Mouse (Mus musculus) MEL (cell line): ENCODE data around the gene Nedd8. TPM values are rescaled to one million over a fixed set of nuclear protein-coding genes. Genes with fewer than 3 reads are reported as not detected.
A peak's percentile ranks its signal among the peaks of the same experiment; 100 is the strongest.

ENCODE experiments used
- DNase-seq: peaks from one replicate; pipeline ENCODE4 v3.0.0; 2011; ENCODE audit warnings: low read depth, low spot score
- H3K27ac ChIP-seq: 2 replicates; pipeline ENCODE4 v1.5.1; 2012; ENCODE audit warnings: low read depth, mild to moderate bottlenecking, control low read depth, low read length, moderate library complexity; ENCODE audit not compliant: control insufficient read depth
- H3K27me3 ChIP-seq, 2 experiments: fragments of 150-350 bp in 1 of 2; sonication (generic) in 1 of 2; 2 replicates each; pipeline ENCODE4 v1.6.1; 2012; ENCODE audit warnings: low read length in 2 of 2, mild to moderate bottlenecking in 2 of 2, improper control_type of control experiment in 1 of 2, moderate library complexity in 1 of 2; ENCODE audit not compliant: insufficient read depth in 2 of 2, control insufficient read depth in 1 of 2
- H3K36me3 ChIP-seq, 2 experiments: 2 replicates each; pipeline ENCODE4 v1.6.1; 2012 to 2014; ENCODE audit warnings: low read length in 2 of 2, improper control_type of control experiment in 1 of 2, inconsistent platforms in 1 of 2, mild to moderate bottlenecking in 1 of 2; ENCODE audit not compliant: insufficient read depth in 2 of 2, control insufficient read depth in 1 of 2
- H3K4me1 ChIP-seq, 2 experiments: fragments of 150-350 bp in 1 of 2; sonication (generic) in 1 of 2; 2 replicates each; pipeline ENCODE4 v1.6.1; 2012; ENCODE audit warnings: low read length in 2 of 2, improper control_type of control experiment in 1 of 2, mild to moderate bottlenecking in 1 of 2; ENCODE audit not compliant: insufficient read depth in 2 of 2, control insufficient read depth in 1 of 2
- H3K4me3 ChIP-seq, 2 experiments: fragments of 150-350 bp in 1 of 2; sonication (generic) in 1 of 2; 2 replicates each; pipeline ENCODE4 v1.5.1; 2012; ENCODE audit warnings: low read depth in 2 of 2, low read length in 2 of 2, mild to moderate bottlenecking in 2 of 2, moderate library complexity in 2 of 2, control low read depth in 1 of 2, improper control_type of control experiment in 1 of 2; ENCODE audit not compliant: control insufficient read depth in 1 of 2, insufficient read depth in 1 of 2
- H3K79me2 ChIP-seq: 2 replicates; pipeline ENCODE4 v1.6.1; 2012; ENCODE audit warnings: mild to moderate bottlenecking, low read length, moderate library complexity; ENCODE audit not compliant: control insufficient read depth, poor library complexity, insufficient read depth
- H3K9ac ChIP-seq: 2 replicates; pipeline ENCODE4 v1.6.1; 2012; ENCODE audit warnings: low read depth, mild to moderate bottlenecking, control low read depth, low read length, moderate library complexity; ENCODE audit not compliant: control insufficient read depth, poor library complexity, severe bottlenecking
- H3K9me3 ChIP-seq: fragments of 150-350 bp; sonication (generic); replicated peaks from 2 replicates; pipeline ENCODE4 v1.6.1; 2012; ENCODE audit warnings: mild to moderate bottlenecking, low read length, improper control_type of control experiment, moderate library complexity; ENCODE audit not compliant: insufficient read depth
- CTCF ChIP-seq, 3 experiments: IDR thresholded peaks in 2 of 3; conservative IDR thresholded peaks in 1 of 3; 2 replicates each; pipeline ENCODE4 v1.5.1; 2011 to 2012; ENCODE audit warnings: low read length in 3 of 3, low read depth in 2 of 3, mild to moderate bottlenecking in 2 of 3, improper control_type of control experiment in 1 of 3, inconsistent platforms in 1 of 3, mixed read lengths in 1 of 3, moderate library complexity in 1 of 3; ENCODE audit not compliant: control insufficient read depth in 1 of 3, insufficient read depth in 1 of 3, poor library complexity in 1 of 3, severe bottlenecking in 1 of 3
- EP300 ChIP-seq, 2 experiments: IDR thresholded peaks; 2 replicates each; pipeline ENCODE4 v1.6.1; 2011; ENCODE audit warnings: improper control_type of control experiment in 2 of 2, low read length in 2 of 2, low read depth in 1 of 2, mild to moderate bottlenecking in 1 of 2
- GABPA ChIP-seq: IDR thresholded peaks from 2 replicates; pipeline ENCODE4 v1.6.1; 2012; ENCODE audit warnings: low read depth, mild to moderate bottlenecking, inconsistent platforms, low read length, improper control_type of control experiment, moderate library complexity
- GATA1 ChIP-seq: IDR thresholded peaks from 2 replicates; pipeline ENCODE4 v1.6.1; 2011; ENCODE audit warnings: low read depth, low read length, improper control_type of control experiment
- HCFC1 ChIP-seq: IDR thresholded peaks from 2 replicates; pipeline ENCODE4 v1.6.1; 2012; ENCODE audit warnings: low read depth, mild to moderate bottlenecking, inconsistent platforms, low read length, improper control_type of control experiment, moderate library complexity
- MAX ChIP-seq: IDR thresholded peaks from 2 replicates; pipeline ENCODE4 v1.6.1; 2011; ENCODE audit warnings: low read length, improper control_type of control experiment
- MXI1 ChIP-seq: IDR thresholded peaks from 2 replicates; pipeline ENCODE4 v1.6.1; 2011; ENCODE audit warnings: mild to moderate bottlenecking, low read depth, low read length, improper control_type of control experiment
- MYC ChIP-seq: IDR thresholded peaks from 2 replicates; pipeline ENCODE4 v1.6.1; 2011; ENCODE audit warnings: low read depth, mild to moderate bottlenecking, low read length, improper control_type of control experiment, moderate library complexity
- NELFE ChIP-seq: IDR thresholded peaks from 2 replicates; pipeline ENCODE4 v1.6.1; 2011; ENCODE audit warnings: low read depth, low read length, improper control_type of control experiment
- POLR2A ChIP-seq, 2 experiments: IDR thresholded peaks; 2 replicates each; pipeline ENCODE4 v1.6.1; 2011 to 2012; ENCODE audit warnings: low read length in 2 of 2, mild to moderate bottlenecking in 2 of 2, control low read depth in 1 of 2, improper control_type of control experiment in 1 of 2, low read depth in 1 of 2, moderate library complexity in 1 of 2; ENCODE audit not compliant: control insufficient read depth in 1 of 2, insufficient read depth in 1 of 2, poor library complexity in 1 of 2
- POLR2AphosphoS5 ChIP-seq: IDR thresholded peaks from 2 replicates; pipeline ENCODE4 v1.6.1; 2012; ENCODE audit warnings: low read depth, borderline replicate concordance, mild to moderate bottlenecking, inconsistent platforms, low read length, moderate library complexity, mixed read lengths
- RCOR1 ChIP-seq: IDR thresholded peaks from 2 replicates; pipeline ENCODE4 v1.6.1; 2012; ENCODE audit warnings: low read depth, mild to moderate bottlenecking, inconsistent platforms, low read length, improper control_type of control experiment
- SIN3A ChIP-seq: IDR thresholded peaks from 2 replicates; pipeline ENCODE4 v1.6.1; 2012; ENCODE audit warnings: low read length, improper control_type of control experiment, inconsistent platforms
- SMC3 ChIP-seq: IDR thresholded peaks from 2 replicates; pipeline ENCODE4 v1.6.1; 2011; ENCODE audit warnings: low read depth, low read length, improper control_type of control experiment
- TBP ChIP-seq: IDR thresholded peaks from 2 replicates; pipeline ENCODE4 v1.8.0; 2011; ENCODE audit warnings: low read depth, low read length, improper control_type of control experiment
- TCF12 ChIP-seq: IDR thresholded peaks from 2 replicates; pipeline ENCODE4 v1.6.1; 2014; ENCODE audit warnings: low read depth, mild to moderate bottlenecking, inconsistent platforms, low read length, improper control_type of control experiment, moderate library complexity
- UBTF ChIP-seq: IDR thresholded peaks from 2 replicates; pipeline ENCODE4 v1.6.1; 2012; ENCODE audit warnings: low read depth, mild to moderate bottlenecking, inconsistent platforms, low read length, improper control_type of control experiment, moderate library complexity, borderline replicate concordance; ENCODE audit not compliant: insufficient read depth
- USF2 ChIP-seq, 2 experiments: IDR thresholded peaks; 2 replicates each; pipeline ENCODE4 v1.6.1; 2011 to 2012; ENCODE audit warnings: improper control_type of control experiment in 2 of 2, low read length in 2 of 2, borderline replicate concordance in 1 of 2, inconsistent platforms in 1 of 2, low read depth in 1 of 2, mild to moderate bottlenecking in 1 of 2; ENCODE audit not compliant: insufficient read depth in 1 of 2
- ZC3H11A ChIP-seq: IDR thresholded peaks from 2 replicates; pipeline ENCODE4 v1.6.1; 2012; ENCODE audit warnings: low read depth, mild to moderate bottlenecking, inconsistent platforms, low read length, improper control_type of control experiment
- ZMIZ1 ChIP-seq: IDR thresholded peaks from 2 replicates; pipeline ENCODE4 v1.6.1; 2012; ENCODE audit warnings: low read depth, mild to moderate bottlenecking, inconsistent platforms, low read length, improper control_type of control experiment, moderate library complexity
- ZNF384 ChIP-seq: IDR thresholded peaks from 2 replicates; pipeline ENCODE4 v1.6.1; 2012; ENCODE audit warnings: low read depth, mild to moderate bottlenecking, inconsistent platforms, low read length, improper control_type of control experiment
- polyA plus RNA-seq, 2 experiments: library from polyadenylated mRNA; stranded (reverse) in 1 of 2; unstranded in 1 of 2; fragments of >175 nt in 1 of 2; fragments of >200 nt in 1 of 2; gene quantifications; 2 replicates each; pipeline versions ENCODE4 v1.2.1 to v1.2.4; 2012; ENCODE audit warnings: low replicate concordance in 2 of 2, low read depth in 1 of 2; ENCODE audit not compliant: insufficient read length in 2 of 2, insufficient read depth in 1 of 2, missing spikeins in 1 of 2
- total RNA-seq: library from RNA; depleted of rRNA; stranded (reverse); fragments of 300-350 nt; gene quantifications from 2 replicates; pipeline ENCODE4 v1.2.3, GENCODE M21; 2012

The Nedd8 gene
- total and polyA plus RNA-seq, 3 experiments, result 515 to 528 TPM; not detected in 1

DNA sequence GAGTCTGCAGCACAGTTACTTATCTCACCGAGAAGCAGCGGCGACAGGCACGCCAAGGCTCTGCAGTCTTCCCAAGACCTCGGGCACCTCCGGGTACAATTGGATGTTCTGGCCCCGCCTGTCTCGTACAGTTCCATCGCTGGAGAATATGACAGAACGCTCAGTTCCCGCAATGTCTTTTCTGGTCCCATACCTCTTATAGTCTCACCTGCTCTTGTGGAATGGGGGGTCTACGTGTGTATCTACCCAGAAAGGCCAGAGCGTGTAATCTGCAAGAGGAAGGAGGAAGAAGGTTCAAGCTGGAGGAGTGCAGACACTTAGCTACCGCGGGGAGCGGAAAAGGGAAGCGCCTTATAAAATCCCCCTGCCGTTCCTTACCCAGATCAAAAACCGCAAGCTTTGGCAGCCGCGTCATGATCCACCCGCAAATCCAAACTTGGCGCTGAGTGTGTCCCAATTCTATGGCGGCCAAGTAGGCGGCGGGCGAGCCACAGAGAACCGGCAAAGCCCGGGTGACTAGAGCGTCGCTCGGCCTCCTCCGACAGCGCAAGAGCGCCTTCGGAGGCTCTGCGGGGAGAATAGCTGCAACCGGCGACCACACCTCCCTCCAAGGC, 11.9 kb downstream of the Nedd8 start, which contains the start of gene Mdp1:
TSS of gene Mdp1 (minus strand) at position 549 of the 614 bp plus-strand sequence.
- H3K9me3 ChIP-seq, result no peaks in the 10 kb centered on the region
- no peaks in the 10 kb centered on the region; the same call in 1 of the 2 replicates for H3K79me2 ChIP-seq
- H3K4me1 ChIP-seq, result peaks cover 3 to 14% of the 10 kb centered on the region in 2 experiments
- H3K4me3 ChIP-seq, result peak within 1 kb of the TSS; percentile 69 to 89
- H3K27me3 ChIP-seq, result no peaks in the 10 kb centered on the region
- peak; percentile 39 for TF ChIP-seq RCOR1
- no peak for TF ChIP-seq USF2 (IDR thresholded peaks at IDR 0.05; ENCODE audit: borderline replicate concordance in 1 of 2, insufficient read depth in 1 of 2, low read depth in 1 of 2, low read length in 2 of 2)
- peak; percentile 40; the same call in 1 of the 2 replicates for TF ChIP-seq ZMIZ1
- TF ChIP-seq ZC3H11A, result no peak
- TF ChIP-seq ZNF384, result no peak
- no peak for TF ChIP-seq SMC3
- TF ChIP-seq HCFC1, result peak; percentile 82
- peak in 2 of 3 experiments; percentile 65; a peak in 4 of 6 replicates for TF ChIP-seq CTCF (IDR thresholded peaks at IDR 0.05 in 2 of 3, conservative IDR thresholded peaks at IDR 0.05 in 1 of 3; ENCODE audit: control insufficient read depth in 1 of 3, insufficient read depth in 1 of 3, low read depth in 2 of 3, low read length in 3 of 3, poor library complexity in 1 of 3, severe bottlenecking in 1 of 3)
- TF ChIP-seq UBTF, result peak; percentile 65; the same call in 1 of the 2 replicates
- peak; percentile 26 to 64; a peak in 2 of 4 replicates for TF ChIP-seq POLR2A (IDR thresholded peaks at IDR 0.05; ENCODE audit: control insufficient read depth in 1 of 2, insufficient read depth in 1 of 2, low read depth in 1 of 2, low read length in 2 of 2, poor library complexity in 1 of 2)
- TF ChIP-seq TCF12, result peak; percentile 19; the same call in 1 of the 2 replicates
- TF ChIP-seq TBP, result peak; percentile 52
- TF ChIP-seq SIN3A, result peak; percentile 75
- TF ChIP-seq GABPA, result no peak; the same call in 1 of the 2 replicates
- TF ChIP-seq MYC, result no peak
- peak; percentile 63 for TF ChIP-seq NELFE
- 0 out of 2 replicates have a peak, but pooled peaks have one; percentile 15 for TF ChIP-seq MAX
- TF ChIP-seq EP300 (IDR thresholded peaks at IDR 0.05; ENCODE audit: low read depth in 1 of 2, low read length in 2 of 2), result peak in 1 of 2 experiments; percentile 24; a peak in 1 of 4 replicates
- peak; percentile 72 for TF ChIP-seq MXI1
- peak; percentile 30; the same call in 1 of the 2 replicates for TF ChIP-seq GATA1
- DNase-seq, result peak; percentile 91
- H3K9ac ChIP-seq, result peak within 1 kb of the TSS; percentile 67
- peak within 1 kb of the TSS; percentile 85 for H3K27ac ChIP-seq
- H3K36me3 ChIP-seq, result peaks cover 3 to 11% of the 10 kb centered on the region in 2 experiments; a peak in 3 of 4 replicates

DNA sequence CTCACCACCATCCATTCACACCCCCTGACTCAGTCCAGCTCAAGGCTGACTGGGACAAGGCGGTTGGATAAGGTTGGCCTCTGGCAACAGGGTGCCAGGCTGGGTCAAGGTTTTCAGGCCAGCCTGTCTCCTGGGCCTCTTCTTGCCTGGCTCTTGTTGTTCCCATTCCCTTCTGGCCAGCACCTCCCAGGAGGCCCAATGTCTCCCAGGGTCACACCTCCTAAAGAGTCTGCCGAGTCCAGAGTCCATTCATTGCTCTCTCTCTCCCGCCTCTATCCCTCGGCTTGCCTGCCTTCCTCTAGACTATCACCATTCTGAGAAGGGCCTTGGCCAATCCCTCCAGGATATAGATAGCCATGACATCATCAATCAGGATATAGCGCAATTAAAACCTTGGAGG, 13.9 kb downstream of the Nedd8 start:
- Histone ChIP-seq H3K9me3 (no peaks in the 10 kb centered on the region), H3K36me3 (peaks cover 3 to 11% of the 10 kb centered on the region in 2 experiments; a peak in 3 of 4 replicates), H3K27me3 (no peaks in the 10 kb centered on the region), H3K4me1 (peaks cover 3 to 14% of the 10 kb centered on the region in 2 experiments), H3K27ac (no peak overlapping the region), H3K79me2 (no peaks in the 10 kb centered on the region; the same call in 1 of the 2 replicates), H3K4me3 (no peak overlapping the region), H3K9ac (no peak overlapping the region)
- DNase-seq, result no peak
- TF ChIP-seq SIN3A (no peak), ZC3H11A (no peak), POLR2AphosphoS5 (no peak), POLR2A (IDR thresholded peaks at IDR 0.05; ENCODE audit: control insufficient read depth in 1 of 2, insufficient read depth in 1 of 2, low read depth in 1 of 2, low read length in 2 of 2, poor library complexity in 1 of 2) (no peak), ZMIZ1 (no peak)
